Mouse (Mus musculus): ENCODE results near the gene Bcdin3d.

The Bcdin3d gene

GRCm38 (mm10) chr15:99440112-99440815, 34.3 kb downstream of the Bcdin3d start:
- DNase-seq (ENCODE audit: low read depth, low spot score) = no peak

DNA sequence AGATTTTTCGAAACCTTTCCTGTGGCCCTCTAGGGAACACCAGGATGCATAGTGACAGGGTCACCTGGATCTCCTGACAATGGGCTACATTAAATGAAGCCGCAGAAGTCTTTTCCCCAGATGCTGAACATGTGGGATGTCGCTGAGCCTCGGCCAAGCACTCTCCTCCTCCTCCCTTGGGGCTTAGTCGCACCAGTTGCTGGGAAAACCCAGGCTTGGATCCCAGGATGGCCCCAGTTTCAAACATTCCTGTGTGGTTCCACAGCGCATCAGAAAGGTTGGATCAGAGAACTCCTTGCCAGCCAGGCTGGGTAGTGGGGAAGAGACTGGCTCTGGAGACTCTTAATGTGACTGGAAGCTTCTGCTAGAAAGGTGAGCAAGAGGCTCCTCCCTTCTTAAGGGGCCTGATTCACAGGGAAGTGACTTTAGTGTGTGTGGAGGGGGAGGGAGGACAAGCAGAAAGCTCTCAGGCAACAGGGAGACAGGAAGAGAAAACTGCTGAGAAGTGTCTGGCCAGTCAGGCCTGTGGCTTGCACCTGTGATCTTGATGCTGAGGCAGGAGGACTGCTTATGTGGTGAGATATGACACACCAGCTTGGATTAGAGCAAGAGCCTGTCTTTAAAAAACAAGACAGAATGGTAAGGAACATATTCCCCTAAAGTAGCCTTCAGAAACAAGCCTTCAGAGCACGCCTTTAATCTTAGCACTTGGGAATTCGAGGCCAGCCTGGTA, 35.4 kb downstream of the Bcdin3d start:
- no peak for DNase-seq (ENCODE audit: low read depth, low spot score)

- no peak for DNase-seq (ENCODE audit: low read depth, low spot score)
Measured at GRCm38 (mm10) chr15:99433913-99434312, 40.6 kb downstream of the Bcdin3d start.

DNA sequence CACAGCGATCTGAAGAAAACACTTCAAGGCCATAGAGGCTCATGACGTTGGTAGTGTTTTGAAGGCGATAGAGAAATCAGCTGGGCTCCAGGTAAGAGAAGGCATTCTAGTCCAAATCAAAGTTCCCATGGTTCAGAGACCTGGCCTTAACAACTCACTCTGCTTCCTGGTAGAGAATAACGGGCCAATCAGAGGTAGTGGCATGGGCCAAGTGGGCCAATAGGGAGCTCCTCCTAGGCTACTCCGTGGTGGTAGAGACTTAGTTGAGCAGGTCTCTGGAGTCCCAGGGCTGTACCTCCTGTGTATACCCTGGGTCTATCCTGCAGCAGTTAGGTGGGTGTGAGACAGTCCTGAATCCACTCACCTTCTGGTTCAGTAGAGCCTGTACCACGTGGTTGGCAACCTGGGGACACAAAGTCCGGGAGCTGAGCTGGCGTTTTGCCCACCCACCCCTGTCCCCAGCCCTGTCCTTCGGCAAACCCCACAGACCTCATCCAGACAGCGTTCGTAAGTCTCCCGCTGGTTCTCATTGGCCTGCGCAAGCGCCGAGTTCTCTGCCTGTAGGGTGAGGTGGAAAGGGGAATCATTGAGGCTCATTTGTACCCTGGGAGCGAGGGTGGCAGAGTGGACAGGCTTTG, 41.3 kb downstream of the Bcdin3d start:
- no peak for DNase-seq (ENCODE audit: low read depth, low spot score)

GRCm38 (mm10) chr15:99431967-99432366, 42.6 kb downstream of the Bcdin3d start:
- DNase-seq (ENCODE audit: low read depth, low spot score) = no peak

GRCm38 (mm10) chr15:99431504-99431903, 43.0 kb downstream of the Bcdin3d start:
- DNase-seq (ENCODE audit: low read depth, low spot score) = no peak

GRCm38 (mm10) chr15:99431063-99431462, 43.5 kb downstream of the Bcdin3d start:
- DNase-seq (ENCODE audit: low read depth, low spot score) = no peak

DNA sequence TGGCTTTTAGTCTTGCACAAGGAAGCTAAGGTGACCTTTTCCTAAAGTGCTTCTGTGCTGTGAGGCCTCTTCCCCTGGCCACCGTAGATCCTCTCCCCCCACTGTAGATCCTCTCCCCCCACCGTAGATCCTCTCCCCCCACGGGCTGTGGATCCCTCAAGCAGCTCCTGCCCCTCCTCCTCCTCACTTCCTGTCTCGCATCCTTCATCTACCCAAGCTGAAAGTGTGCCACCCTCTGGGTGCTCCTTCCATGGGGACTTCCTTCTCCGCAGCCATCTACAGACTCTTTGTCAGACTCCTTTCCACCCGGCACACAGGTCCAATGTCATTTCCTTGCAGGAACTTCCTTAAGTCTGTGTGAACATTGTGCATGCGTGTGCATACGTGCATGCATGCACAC, 44.1 kb downstream of the Bcdin3d start:
- peak; percentile 27 for DNase-seq (ENCODE audit: low read depth, low spot score)

DNA sequence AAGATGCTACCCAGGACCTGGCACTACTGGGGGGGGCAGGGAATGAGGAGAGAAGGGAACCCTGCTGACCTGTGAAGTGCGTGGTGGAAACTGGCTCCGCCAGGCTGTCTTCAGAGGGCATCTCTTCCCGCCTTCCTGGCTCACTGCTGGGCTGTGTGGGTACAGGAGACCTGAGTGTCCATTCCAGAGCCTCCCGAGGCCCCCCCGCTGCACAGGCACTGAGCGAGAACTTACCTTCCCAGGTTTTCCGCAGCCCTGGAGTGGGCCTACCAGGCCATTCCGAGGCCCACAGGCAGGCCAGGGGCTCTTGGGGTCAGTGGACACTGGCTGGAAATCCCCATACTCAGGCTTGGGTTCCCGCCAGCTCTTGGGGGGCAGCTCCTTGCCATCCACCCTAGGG, 50.6 kb downstream of the Bcdin3d start:
- DNase-seq (ENCODE audit: low read depth, low spot score) = no peak

DNA sequence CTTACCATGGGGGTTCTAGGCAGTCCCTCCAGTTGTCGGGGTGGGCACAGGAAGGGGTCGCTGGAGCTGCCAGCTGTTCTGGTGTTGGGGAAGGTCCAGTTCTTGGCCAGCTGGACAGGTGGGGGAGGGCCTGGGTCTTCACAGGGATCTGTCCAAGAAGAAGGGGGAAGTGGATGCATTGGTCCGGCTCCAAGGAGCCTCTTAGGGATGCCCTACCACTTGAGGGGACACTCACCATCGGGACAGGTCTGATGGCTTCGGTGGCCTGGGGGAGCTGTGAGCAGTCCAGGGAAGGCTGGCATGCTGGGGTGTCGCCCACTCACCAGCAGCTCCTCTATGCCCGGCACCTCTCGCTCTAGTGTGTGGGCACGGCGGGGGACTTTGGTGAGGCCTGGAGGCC, 51.4 kb downstream of the Bcdin3d start:
- no peak for DNase-seq (ENCODE audit: low read depth, low spot score)

GRCm38 (mm10) chr15:99422551-99422950, 52.0 kb downstream of the Bcdin3d start:
- no peak for DNase-seq (ENCODE audit: low read depth, low spot score)

DNA sequence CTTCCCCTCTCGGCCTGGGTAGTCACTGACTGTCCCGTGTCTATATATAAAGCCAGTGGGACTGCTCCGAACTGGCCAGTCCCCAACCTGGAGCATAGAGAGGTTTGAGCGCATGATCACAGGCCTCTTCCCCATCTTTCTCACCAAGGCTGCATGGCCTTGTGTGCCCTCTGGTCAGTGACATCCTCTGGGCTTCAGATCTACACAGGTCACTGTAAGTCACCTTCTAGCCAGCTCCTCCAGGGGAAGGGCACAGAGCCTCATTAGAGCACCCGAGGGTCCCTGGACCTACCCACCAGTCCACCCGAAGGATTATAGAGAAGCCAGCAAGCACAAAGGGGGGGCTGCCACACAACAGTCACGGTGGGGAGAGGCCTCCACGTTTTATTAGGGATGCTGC, 52.9 kb downstream of the Bcdin3d start:
- no peak for DNase-seq (ENCODE audit: low read depth, low spot score)

- no peak for DNase-seq (ENCODE audit: low read depth, low spot score)
Measured at GRCm38 (mm10) chr15:99421152-99421551, 53.4 kb downstream of the Bcdin3d start.

DNA sequence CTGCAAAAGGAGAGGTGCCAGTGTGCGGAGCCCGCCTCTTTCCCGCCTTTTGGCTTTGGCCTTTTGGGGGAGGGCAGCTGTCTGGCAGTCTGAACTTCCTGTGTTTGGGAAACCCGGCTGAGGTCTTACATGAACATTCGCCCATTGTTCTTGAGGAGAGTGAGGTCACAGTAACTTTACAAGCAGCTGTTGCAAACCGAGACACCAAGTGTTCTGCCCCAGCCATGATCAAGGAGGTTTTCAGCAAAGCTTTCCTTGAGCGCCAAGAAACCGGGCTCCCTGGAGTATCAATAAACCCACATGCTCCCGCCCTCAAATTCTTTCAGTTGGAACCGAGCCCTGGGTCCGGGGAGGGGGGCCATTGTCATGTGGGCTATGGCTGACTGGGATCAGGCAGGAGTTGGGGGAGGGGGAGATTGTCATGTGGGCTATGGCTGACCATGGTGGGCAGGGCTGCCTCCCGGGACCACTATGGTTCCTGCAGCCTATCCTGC, 54.0 kb downstream of the Bcdin3d start:
- no peak for DNase-seq (ENCODE audit: low read depth, low spot score)

DNA sequence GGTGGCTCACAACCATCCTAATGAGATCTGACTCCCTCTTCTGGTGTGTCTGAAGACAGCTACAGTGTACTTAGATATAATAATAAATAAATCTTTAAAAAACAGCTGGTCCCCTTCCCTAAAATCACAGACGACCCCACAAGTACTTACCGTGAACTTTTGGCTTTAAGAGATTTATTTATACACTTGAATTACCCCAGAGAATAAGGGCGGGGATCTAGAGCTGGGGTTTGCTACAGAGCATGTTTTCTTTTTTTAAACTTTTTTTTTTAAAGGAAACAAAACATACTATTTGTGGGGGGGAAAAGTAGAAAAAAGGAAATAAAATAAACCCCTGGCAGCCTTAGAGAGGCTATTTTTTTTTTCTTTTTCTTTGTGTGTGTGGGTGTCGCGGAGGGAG, 54.4 kb downstream of the Bcdin3d start:
- DNase-seq (ENCODE audit: low read depth, low spot score) = no peak
